Mouse (Mus musculus) liver, adult 2 months (tissue): ENCODE data around the gene Tmem135.

ENCODE experiments used
- CTCF ChIP-seq: fragments of 200-500 bp; IDR thresholded peaks from 2 replicates; pipeline ENCODE4 v1.5.1; 2011; ENCODE audit warnings: low read depth, low read length, control low read depth
- POLR2A ChIP-seq: fragments of 200-500 bp; IDR thresholded peaks from 2 replicates; pipeline ENCODE4 v1.6.1; 2011; ENCODE audit warnings: low read length, control low read depth; ENCODE audit not compliant: insufficient read depth; ENCODE audit errors: extremely low read depth

GRCm38 (mm10) chr7:89337711-89338349 is 66.2 kb downstream of the Tmem135 start:
- TF ChIP-seq CTCF = no peak
- TF ChIP-seq POLR2A = no peak
